Mouse (Mus musculus) midbrain, embryonic 13.5 days (tissue): Measurements from ENCODE around the gene Clpsl2. TPM values are rescaled to one million over a fixed set of nuclear protein-coding genes. Genes with fewer than 3 reads are reported as not detected.

Source experiments
- ATAC-seq: fragments of 200-750 bp; cut with Nextera tagmentation; 2 replicates; pipeline ENCODE4 v1.8.0; 2017; ENCODE audit warnings: mild to moderate bottlenecking, moderate TSS enrichment, moderate library complexity
- H3K27ac ChIP-seq: fragments of 300-500 bp; sonication (generic); 2 replicates; pipeline ENCODE4 v1.5.1; 2015; ENCODE audit warnings: inconsistent platforms, mild to moderate bottlenecking, moderate library complexity
- H3K27me3 ChIP-seq: fragments of 300-500 bp; sonication (generic); 2 replicates; pipeline ENCODE4 v1.6.1; 2015; ENCODE audit warnings: mild to moderate bottlenecking, inconsistent platforms
- H3K36me3 ChIP-seq: fragments of 300-500 bp; sonication (generic); 2 replicates; pipeline ENCODE4 v1.6.1; 2015; ENCODE audit warnings: mild to moderate bottlenecking, inconsistent platforms
- H3K4me1 ChIP-seq: fragments of 300-500 bp; sonication (generic); replicated peaks from 2 replicates; pipeline ENCODE4 v1.6.1; 2015; ENCODE audit warnings: inconsistent platforms
- H3K4me2 ChIP-seq: fragments of 300-500 bp; sonication (generic); replicated peaks from 2 replicates; pipeline ENCODE4 v1.6.1; 2015; ENCODE audit warnings: moderate library complexity, mild to moderate bottlenecking, inconsistent platforms
- H3K4me3 ChIP-seq: fragments of 300-500 bp; sonication (generic); replicated peaks from 2 replicates; pipeline ENCODE4 v1.5.1; 2015; ENCODE audit warnings: mild to moderate bottlenecking, inconsistent platforms
- H3K9ac ChIP-seq: fragments of 300-500 bp; sonication (generic); replicated peaks from 2 replicates; pipeline ENCODE4 v1.6.1; 2015; ENCODE audit warnings: mild to moderate bottlenecking, inconsistent platforms
- H3K9me3 ChIP-seq: fragments of 300-500 bp; sonication (generic); 2 replicates; pipeline ENCODE4 v1.6.1; 2016; ENCODE audit warnings: mild to moderate bottlenecking, inconsistent platforms
- WGBS: fragments of 180-500 bp; shearing (Covaris S2); methylation state at CpG from one replicate; pipeline ENCODE4 v1.1.7; 2015; 5-methylcytosine and 5-hydroxymethylcytosine counted together
- polyA plus RNA-seq: library from polyadenylated mRNA; unstranded; fragments of >200 nt; fragmentation: Nextera tagmentation; extraction: Ambion mirVana; gene quantifications from 2 replicates; pipeline ENCODE4 v1.2.1, GENCODE M21; 2015

Gene Clpsl2
- polyA plus RNA-seq, 1 experiment from 2014 or later: not detected

DNA sequence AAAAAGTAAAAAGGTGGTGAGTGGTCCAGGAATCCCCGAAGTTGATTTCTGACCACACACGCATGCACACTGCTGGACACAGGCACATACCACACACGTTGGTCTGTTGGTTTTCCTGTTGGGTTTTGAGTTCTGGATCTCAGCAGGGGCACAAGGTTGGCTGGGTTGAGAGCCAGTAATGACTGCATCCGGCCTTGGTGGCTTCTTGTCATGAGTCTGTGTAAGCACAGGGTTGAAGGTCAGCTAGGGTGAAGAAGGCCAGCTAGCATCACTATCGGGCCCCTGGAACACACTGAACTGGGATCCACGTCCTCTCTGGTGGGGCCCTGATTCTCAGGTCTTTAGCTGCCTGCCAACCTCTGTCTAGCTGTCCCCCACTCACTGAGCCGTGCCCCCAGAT is 23.3 kb downstream of the Clpsl2 start:
- H3K36me3 ChIP-seq: no peaks in the 10 kb centered on the region
- peaks cover 9% of the 10 kb centered on the region for H3K4me1 ChIP-seq
- ATAC-seq: no peak
- 85% methylated on average over 7 of the region's 7 CpGs for WGBS
- no peak overlapping the region for H3K27ac ChIP-seq
- H3K4me3 ChIP-seq: no peak overlapping the region
- peaks cover 6% of the 10 kb centered on the region; the same call in 1 of the 2 replicates for H3K27me3 ChIP-seq
- H3K9me3 ChIP-seq: no peaks in the 10 kb centered on the region
- H3K9ac ChIP-seq: no peak overlapping the region
- H3K4me2 ChIP-seq: no peak overlapping the region

DNA sequence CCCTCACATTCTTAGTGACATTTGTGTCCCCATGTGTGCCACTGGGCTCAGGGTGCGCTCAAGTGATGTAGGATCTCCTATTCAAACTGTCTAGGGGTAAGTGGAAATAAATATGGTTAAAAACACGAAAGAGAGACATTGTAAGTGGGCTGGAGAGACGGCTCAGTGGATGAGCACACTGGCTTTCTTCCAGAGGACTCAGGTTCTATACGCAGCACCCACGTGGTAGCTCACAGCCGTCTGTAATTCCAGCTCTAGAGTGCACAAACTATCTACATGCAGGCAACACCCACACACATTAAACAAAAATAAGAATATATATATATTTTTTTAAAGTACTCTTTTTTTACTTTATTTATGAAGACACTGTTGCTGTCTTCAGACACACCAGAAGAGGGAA is 23.7 kb downstream of the Clpsl2 start:
- H3K27ac ChIP-seq: no peak overlapping the region
- WGBS: 85% methylated on average over 6 of the region's 6 CpGs
- no peak for ATAC-seq
- no peaks in the 10 kb centered on the region for H3K9me3 ChIP-seq
- no peak overlapping the region for H3K4me3 ChIP-seq
- H3K4me1 ChIP-seq: peaks cover 9% of the 10 kb centered on the region
- no peak overlapping the region for H3K4me2 ChIP-seq
- H3K27me3 ChIP-seq: peaks cover 6% of the 10 kb centered on the region; the same call in 1 of the 2 replicates
- no peak overlapping the region for H3K9ac ChIP-seq
- H3K36me3 ChIP-seq: no peaks in the 10 kb centered on the region

DNA sequence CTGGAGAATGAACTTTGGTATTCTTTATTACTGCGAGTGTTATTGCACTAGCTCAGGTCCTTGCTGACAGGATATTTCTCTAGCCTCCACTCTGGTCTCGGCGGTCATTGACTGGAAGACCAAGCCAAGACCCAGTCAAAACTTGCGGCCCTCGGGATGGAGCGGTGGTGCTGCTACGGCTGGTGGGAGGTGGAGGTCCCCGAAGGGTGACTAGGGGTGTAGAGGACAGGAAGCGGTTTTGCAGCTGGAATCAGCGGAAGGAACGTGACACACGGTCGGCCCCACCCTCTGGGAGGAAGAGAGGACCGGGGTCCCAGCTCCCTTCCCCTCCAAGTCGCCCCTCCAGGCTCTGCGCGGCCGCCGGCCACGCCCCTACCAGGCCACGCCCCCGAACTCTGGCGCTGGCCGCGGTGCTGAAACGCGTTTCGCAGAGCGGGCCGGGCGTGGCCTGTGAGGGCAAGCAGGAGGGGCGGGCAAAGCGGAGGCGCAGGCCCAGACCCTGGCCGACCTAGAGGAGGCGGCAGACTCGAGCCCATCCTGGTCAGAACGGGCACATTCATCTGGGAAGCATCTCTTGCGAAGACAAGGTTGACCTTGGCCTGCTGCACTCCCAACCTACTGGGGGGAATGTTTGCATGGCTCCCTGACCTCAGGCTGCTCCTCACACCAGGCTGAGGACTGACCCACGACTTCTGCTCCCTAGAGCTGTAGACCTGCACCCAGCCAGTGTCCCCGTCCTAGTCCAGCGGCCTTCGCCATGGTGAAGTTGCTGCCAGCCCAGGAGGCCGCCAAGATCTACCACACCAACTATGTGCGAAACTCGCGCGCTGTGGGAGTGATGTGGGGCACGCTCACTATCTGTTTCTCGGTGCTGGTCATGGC is 26.3 kb downstream of the Clpsl2 start, which contains the start of gene Lhfpl5:
TSS of gene Lhfpl5 (plus strand) at position 398 of the 882 bp plus-strand sequence.
- WGBS: 14% methylated on average over 49 of the region's 50 CpGs
- peak; percentile 91 for ATAC-seq
- no peaks in the 10 kb centered on the region for H3K9me3 ChIP-seq
- H3K27me3 ChIP-seq: peaks cover 6% of the 10 kb centered on the region; the same call in 1 of the 2 replicates
- no peaks in the 10 kb centered on the region for H3K36me3 ChIP-seq
- H3K4me3 ChIP-seq: peak within 1 kb of the TSS; percentile 41
- H3K4me1 ChIP-seq: peaks cover 10% of the 10 kb centered on the region
- H3K9ac ChIP-seq: peak within 1 kb of the TSS; percentile 57
- H3K27ac ChIP-seq: no peak within 1 kb of the TSS
- peak within 1 kb of the TSS; percentile 68 for H3K4me2 ChIP-seq

GRCm38 (mm10) chr17:28580396-28580795 is 31.2 kb downstream of the Clpsl2 start:
- no peak overlapping the region for H3K4me3 ChIP-seq
- 6% methylated on average over 9 of the region's 9 CpGs for WGBS
- H3K9ac ChIP-seq: no peak overlapping the region
- no peaks in the 10 kb centered on the region for H3K27me3 ChIP-seq
- H3K36me3 ChIP-seq: no peaks in the 10 kb centered on the region
- ATAC-seq: no peak
- H3K9me3 ChIP-seq: no peaks in the 10 kb centered on the region
- no peak overlapping the region for H3K4me2 ChIP-seq
- H3K4me1 ChIP-seq: peaks cover 11% of the 10 kb centered on the region
- no peak overlapping the region for H3K27ac ChIP-seq

DNA sequence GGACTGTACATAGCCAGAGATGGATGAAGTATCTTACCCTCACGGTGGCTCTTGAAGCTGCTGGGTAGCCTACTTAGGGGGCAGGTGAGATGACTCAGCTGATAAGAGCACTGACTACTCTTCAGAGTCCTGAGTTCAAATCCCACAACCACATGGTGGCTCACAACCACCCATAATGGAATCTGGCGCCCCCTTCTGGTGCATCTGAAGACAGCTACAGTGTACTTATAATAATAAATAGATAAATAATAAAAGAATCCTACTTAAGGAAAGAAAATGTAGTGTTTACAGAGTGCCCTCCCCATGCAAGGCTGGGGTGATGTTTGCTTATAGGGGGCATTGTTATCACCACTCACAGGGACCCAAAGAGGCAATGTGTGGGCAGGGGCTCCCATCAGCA is 31.8 kb downstream of the Clpsl2 start:
- H3K4me3 ChIP-seq: no peak overlapping the region
- no peak overlapping the region for H3K27ac ChIP-seq
- no peaks in the 10 kb centered on the region for H3K9me3 ChIP-seq
- WGBS: 59% methylated on average over 2 of the region's 2 CpGs
- H3K36me3 ChIP-seq: no peaks in the 10 kb centered on the region
- no peak overlapping the region for H3K9ac ChIP-seq
- H3K27me3 ChIP-seq: no peaks in the 10 kb centered on the region
- H3K4me1 ChIP-seq: peaks cover 5% of the 10 kb centered on the region; the same call in 1 of the 2 replicates
- no peak for ATAC-seq
- no peak overlapping the region for H3K4me2 ChIP-seq

GRCm38 (mm10) chr17:28586509-28586908 is 37.3 kb downstream of the Clpsl2 start:
- Histone ChIP-seq H3K27ac (no peak overlapping the region), H3K36me3 (peaks cover 41% of the 10 kb centered on the region), H3K4me1 (no peaks in the 10 kb centered on the region), H3K27me3 (no peaks in the 10 kb centered on the region), H3K4me3 (no peak overlapping the region), H3K9me3 (no peaks in the 10 kb centered on the region), H3K4me2 (no peak overlapping the region), H3K9ac (no peak overlapping the region)
- WGBS: 90% methylated on average over 3 of the region's 3 CpGs
- no peak for ATAC-seq

GRCm38 (mm10) chr17:28588591-28588990 is 39.4 kb downstream of the Clpsl2 start:
- Histone ChIP-seq H3K4me1 (no peaks in the 10 kb centered on the region), H3K27me3 (no peaks in the 10 kb centered on the region), H3K9ac (no peak overlapping the region), H3K9me3 (no peaks in the 10 kb centered on the region), H3K4me3 (no peak overlapping the region), H3K36me3 (peaks cover 62% of the 10 kb centered on the region), H3K27ac (no peak overlapping the region), H3K4me2 (no peak overlapping the region)
- WGBS: 88% methylated on average over 2 of the region's 2 CpGs
- no peak for ATAC-seq

DNA sequence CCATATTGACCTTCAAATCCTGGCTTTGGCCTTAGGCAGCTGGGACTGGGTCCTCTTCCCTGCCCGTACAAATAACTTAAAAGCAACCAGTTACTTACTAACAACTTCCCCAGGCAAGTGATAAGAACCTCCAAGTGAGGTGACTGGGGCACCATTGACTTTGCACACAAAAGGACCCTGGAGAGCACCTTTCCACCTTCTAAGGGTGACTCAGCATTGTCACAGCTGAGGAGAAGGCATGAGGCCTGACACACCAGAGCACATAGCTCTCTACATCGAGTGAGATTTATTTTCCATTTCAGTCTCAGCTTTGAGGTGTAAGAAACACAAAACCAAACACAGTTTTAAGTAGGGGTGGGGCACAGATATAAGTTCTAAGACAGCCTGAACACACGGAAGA is 41.4 kb downstream of the Clpsl2 start:
- no peak for ATAC-seq
- WGBS: 93% methylated on average over 3 of the region's 3 CpGs

DNA sequence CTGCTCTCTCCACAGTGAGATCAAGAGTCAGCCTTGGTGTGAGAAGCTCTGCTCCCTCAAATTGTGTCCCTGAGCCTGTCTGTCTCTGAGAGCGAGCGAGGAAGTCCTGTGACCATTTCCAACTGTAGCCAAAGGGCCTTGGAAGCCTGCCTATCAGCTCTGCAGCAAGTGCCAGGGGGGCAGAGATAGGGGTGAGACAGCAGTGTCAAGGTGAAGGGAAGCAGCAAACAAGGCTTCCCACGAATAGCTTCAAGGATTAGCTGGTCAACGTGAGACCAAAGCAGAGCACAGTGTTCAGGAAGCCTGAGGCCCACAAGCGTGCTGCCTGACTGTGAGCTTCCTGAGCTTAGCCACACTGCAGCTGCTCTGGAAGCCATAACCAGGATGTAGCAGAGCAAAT is 42.3 kb downstream of the Clpsl2 start:
- H3K4me2 ChIP-seq: no peak overlapping the region
- no peak overlapping the region for H3K9ac ChIP-seq
- no peaks in the 10 kb centered on the region for H3K9me3 ChIP-seq
- H3K27me3 ChIP-seq: no peaks in the 10 kb centered on the region
- 94% methylated on average over 5 of the region's 5 CpGs for WGBS
- H3K36me3 ChIP-seq: peaks cover 85% of the 10 kb centered on the region
- ATAC-seq: no peak
- H3K4me1 ChIP-seq: no peaks in the 10 kb centered on the region
- H3K27ac ChIP-seq: no peak overlapping the region
- H3K4me3 ChIP-seq: no peak overlapping the region

More for the DNA sequence above, 41.4 kb downstream of the Clpsl2 start:
- no peak overlapping the region for H3K4me2 ChIP-seq
- no peaks in the 10 kb centered on the region for H3K27me3 ChIP-seq
- H3K4me1 ChIP-seq: no peaks in the 10 kb centered on the region
- no peak overlapping the region for H3K27ac ChIP-seq
- no peaks in the 10 kb centered on the region for H3K9me3 ChIP-seq
- no peak overlapping the region for H3K4me3 ChIP-seq
- no peak overlapping the region for H3K9ac ChIP-seq
- H3K36me3 ChIP-seq: peaks cover 76% of the 10 kb centered on the region

DNA sequence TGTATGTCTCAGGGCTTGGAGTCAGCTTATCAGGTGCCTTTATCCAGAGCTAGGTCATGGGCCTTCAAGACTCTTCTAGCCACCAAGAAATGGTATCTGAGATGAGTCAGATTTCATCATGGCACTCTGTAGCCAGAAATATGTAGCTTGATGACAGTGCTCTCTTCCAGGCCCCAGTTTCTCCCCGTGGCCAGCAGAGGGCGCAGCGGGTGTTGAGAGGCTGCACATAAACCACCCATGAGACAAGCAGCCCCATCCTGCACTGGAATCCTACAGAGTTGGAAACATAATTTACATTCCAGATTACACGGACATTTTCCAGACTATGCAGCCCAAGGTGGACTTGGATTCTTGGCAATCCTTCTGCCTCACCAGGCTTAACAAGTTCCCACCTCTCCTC is 43.8 kb downstream of the Clpsl2 start:
- peaks cover 89% of the 10 kb centered on the region for H3K36me3 ChIP-seq
- H3K27ac ChIP-seq: no peak overlapping the region
- WGBS: 23% methylated on average over 4 of the region's 4 CpGs
- no peak overlapping the region for H3K4me3 ChIP-seq
- no peak overlapping the region for H3K4me2 ChIP-seq
- H3K9ac ChIP-seq: no peak overlapping the region
- H3K9me3 ChIP-seq: no peaks in the 10 kb centered on the region
- no peaks in the 10 kb centered on the region for H3K27me3 ChIP-seq
- ATAC-seq: no peak
- no peaks in the 10 kb centered on the region for H3K4me1 ChIP-seq

DNA sequence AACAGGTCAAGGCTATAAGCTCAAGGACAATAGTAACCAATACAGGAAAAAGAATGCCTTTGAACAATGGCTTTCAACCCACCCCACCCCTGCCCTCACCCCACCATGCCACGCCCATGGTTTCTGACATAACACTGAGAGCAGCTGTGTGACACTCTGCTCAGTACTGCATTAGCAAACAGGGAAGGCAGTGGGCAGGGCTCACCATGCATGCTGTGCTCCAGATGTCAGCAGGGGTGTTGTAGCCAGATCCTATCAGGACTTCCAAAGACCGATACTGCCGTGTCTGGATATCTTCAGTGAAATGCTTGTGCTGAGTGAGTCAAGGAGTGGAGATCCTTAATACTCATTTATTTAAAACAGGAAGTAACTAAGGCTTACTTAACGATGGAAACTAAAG is 44.8 kb downstream of the Clpsl2 start:
- Histone ChIP-seq H3K4me3 (no peak overlapping the region), H3K9ac (no peak overlapping the region), H3K27me3 (no peaks in the 10 kb centered on the region), H3K27ac (no peak overlapping the region), H3K36me3 (peaks cover 88% of the 10 kb centered on the region), H3K9me3 (no peaks in the 10 kb centered on the region), H3K4me1 (no peaks in the 10 kb centered on the region), H3K4me2 (no peak overlapping the region)
- 75% methylated on average over 4 of the region's 4 CpGs for WGBS
- ATAC-seq: no peak

- Histone ChIP-seq H3K9me3 (no peaks in the 10 kb centered on the region), H3K9ac (no peak overlapping the region), H3K27ac (no peak overlapping the region), H3K27me3 (no peaks in the 10 kb centered on the region), H3K4me3 (no peak overlapping the region), H3K4me2 (no peak overlapping the region), H3K4me1 (no peaks in the 10 kb centered on the region), H3K36me3 (peaks cover 91% of the 10 kb centered on the region)
- WGBS: 93% methylated on average over 5 of the region's 5 CpGs
- no peak for ATAC-seq
Observed at GRCm38 (mm10) chr17:28600780-28601179, 51.6 kb downstream of the Clpsl2 start.
